Mouse (Mus musculus) spleen, adult 2 months (tissue): ENCODE measurements around the gene Cd247.

ENCODE experiments used
- CTCF ChIP-seq: fragments of 200-500 bp; IDR thresholded peaks from 2 replicates; pipeline ENCODE4 v1.5.1; 2011; ENCODE audit warnings: mild to moderate bottlenecking, inconsistent platforms; ENCODE audit not compliant: insufficient read depth, insufficient read length, insufficient replicate concordance; ENCODE audit errors: extremely low read depth
- POLR2A ChIP-seq: fragments of 200-500 bp; IDR thresholded peaks from 2 replicates; pipeline ENCODE4 v1.6.1; 2011; ENCODE audit warnings: low read depth, low read length, inconsistent platforms

DNA sequence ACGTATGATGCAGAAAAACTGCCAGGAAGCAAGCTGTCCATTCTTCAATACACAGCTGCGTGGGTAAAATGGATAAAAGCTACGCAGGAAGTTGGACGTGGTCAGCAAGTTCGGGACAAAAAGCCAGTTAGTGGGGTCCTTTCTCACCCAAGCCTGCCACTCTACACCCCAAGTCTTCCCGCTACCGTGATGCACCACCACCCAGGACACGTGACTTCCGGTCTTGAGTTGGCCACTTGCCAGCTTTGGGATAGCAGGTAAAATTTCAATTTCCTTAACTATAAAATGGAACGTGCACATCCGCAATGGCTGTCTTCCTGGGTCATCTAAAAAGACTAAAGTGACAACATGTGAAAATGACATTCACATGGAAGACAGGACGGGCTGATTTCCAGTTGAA, 6.6 kb upstream of the Cd247 start:
- TF ChIP-seq POLR2A (no peak), CTCF (no peak)
